Mouse (Mus musculus) cortical plate, adult 2 months (tissue): ENCODE data around the gene Tmem8b.

ENCODE experiments used
- CTCF ChIP-seq: fragments of 200-500 bp; IDR thresholded peaks from 2 replicates; pipeline ENCODE4 v1.5.1; 2011; ENCODE audit warnings: mild to moderate bottlenecking, control low read depth, low read length; ENCODE audit not compliant: insufficient read depth; ENCODE audit errors: extremely low read depth
- POLR2A ChIP-seq: fragments of 200-500 bp; IDR thresholded peaks from 2 replicates; pipeline ENCODE4 v1.6.1; 2011; ENCODE audit warnings: mild to moderate bottlenecking, low read length, control low read depth; ENCODE audit not compliant: insufficient read depth; ENCODE audit errors: extremely low read depth

DNA sequence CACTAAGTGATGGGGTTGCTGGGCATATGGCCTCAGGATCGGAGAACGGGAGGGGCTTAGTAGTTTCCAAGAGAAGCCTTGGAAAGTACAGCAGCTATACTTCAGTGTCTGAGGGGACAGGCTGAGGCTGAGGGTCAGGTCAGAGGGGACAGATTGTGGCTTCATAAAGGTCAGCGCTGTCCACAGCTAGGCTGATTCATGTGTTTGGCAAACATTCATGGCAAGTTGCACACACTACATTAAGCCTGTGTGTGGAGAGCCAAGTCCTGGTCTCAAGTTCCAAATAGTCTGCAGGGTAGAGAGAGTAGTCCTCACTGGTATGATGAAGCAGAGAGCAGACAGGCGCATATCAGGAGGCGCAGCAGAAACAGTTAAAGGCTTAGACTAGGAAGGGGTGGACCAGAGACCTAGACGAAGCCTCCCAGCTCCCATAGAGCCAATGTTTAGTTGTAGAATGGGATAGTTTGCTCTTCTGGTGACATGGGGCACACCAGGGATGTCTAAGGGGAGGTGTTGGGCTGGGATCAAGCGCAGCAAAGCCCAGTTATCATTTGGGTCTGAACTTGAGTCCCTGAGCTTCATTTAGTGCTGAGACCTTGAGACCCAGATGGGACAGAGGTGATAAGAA, 10.8 kb downstream of the Tmem8b start:
- TF ChIP-seq POLR2A: no peak
- TF ChIP-seq CTCF: no peak
